Mouse (Mus musculus): ENCODE data around the gene Kif5a. TPM values are rescaled to one million over a fixed set of nuclear protein-coding genes. Genes with fewer than 3 reads are reported as not detected.
A peak's percentile ranks its signal among the peaks of the same experiment; 100 is the strongest.
"Not testable (repeated sequence)": the region's sequence is repeated elsewhere in the genome, so short reads cannot be mapped to it uniquely, and the experiment has no call there.

Kif5a gene
- total and polyA plus RNA-seq, 2 experiments from 2014 or later, result 84.0 to 223 TPM

DNA sequence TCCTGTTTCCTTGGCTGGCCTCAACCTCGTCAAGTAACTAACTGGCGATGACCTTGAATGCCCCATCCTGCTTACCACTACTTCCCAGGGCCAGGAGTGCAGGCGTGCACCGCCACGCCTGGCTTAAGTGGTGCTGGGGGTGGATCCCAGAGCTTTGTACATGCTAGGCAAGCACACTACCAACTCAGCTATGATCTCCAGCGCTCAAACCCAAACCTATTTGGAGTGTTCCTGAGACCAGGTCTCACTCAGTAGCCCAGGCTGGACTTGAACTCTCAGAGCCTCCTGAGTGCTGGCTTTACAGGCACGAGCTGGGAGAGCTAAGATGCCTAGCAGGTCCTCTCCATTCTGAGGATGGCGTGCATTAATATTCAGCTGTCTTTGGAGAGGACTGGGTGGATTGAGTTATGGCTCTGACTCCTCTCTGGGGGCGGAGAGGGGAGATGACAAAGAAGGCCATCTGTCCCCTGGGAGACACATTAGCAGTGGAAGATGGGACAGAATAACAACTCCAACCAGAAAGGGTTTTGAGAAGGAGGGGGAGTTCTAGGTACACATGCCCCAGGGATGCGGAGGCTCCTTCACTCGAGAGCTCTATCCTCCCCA is 65.5 kb downstream of the Kif5a start:
- no peak for TF ChIP-seq CTCF (IDR thresholded peaks at IDR 0.05; ENCODE audit: low read depth)
- Histone ChIP-seq H3K4me3 (ENCODE audit: low read depth, low read length) (no peak overlapping the region), H3K27me3 (ENCODE audit: insufficient read depth, low read length) (no peaks in the 10 kb centered on the region), H3K4me2 (ENCODE audit: low read depth) (no peak overlapping the region), H3K36me3 (ENCODE audit: insufficient read depth) (peaks cover 47% of the 10 kb centered on the region), H3K4me1 (ENCODE audit: insufficient read depth) (no peaks in the 10 kb centered on the region; the same call in 1 of the 2 replicates), H3K27ac (ENCODE audit: low read depth, low read length) (no peak overlapping the region), H3K9ac (no peak overlapping the region), H3K9me3 (ENCODE audit: low read length) (no peaks in the 10 kb centered on the region)
- no peak for ATAC-seq
- DNase-seq, result no peak
- 83% methylated on average over 11 of the region's 11 CpGs for WGBS

DNA sequence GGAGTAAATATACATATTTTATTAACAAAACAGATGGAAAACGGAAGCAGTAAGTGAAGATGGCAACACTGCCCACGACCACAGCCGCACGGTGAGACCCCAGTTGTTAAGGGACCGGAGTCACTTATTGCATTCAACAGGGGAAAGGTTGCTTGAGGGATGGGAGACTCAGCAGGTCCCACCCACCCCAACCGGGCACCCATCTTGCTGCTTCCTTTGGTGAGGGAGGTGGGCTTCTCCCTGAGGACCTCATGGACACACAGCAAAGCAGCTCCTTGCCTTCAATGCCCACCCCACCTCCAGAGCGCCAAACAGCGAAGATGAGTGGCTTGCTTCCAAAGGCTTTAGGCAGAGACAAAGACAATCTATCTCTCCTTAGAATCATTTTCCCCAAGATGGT is 66.0 kb downstream of the Kif5a start:
- Histone ChIP-seq H3K27ac (ENCODE audit: low read depth, low read length) (no peak overlapping the region), H3K36me3 (ENCODE audit: insufficient read depth) (peaks cover 48% of the 10 kb centered on the region)
- no peak for DNase-seq

DNA sequence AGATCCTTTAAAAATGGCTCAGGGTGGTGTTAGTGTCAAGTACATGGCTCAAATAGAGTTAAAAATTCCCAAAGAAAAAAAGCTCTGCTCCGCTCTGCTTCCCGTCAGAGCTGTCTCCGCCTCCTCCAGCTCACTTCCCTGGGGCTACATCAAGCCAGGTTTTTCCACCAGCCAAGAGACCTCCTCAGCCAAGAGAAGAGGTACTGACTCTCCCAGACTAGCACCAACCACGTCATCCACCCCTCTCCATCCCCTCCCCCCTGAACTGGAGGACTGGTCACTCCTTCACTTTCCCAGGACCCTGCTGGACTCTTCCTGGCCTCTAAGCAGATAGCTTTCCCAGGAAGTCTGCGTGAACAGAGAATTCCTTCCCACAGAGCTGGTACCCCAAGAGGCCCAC is 66.8 kb downstream of the Kif5a start:
- peak overlapping the region; percentile 87 for H3K27ac ChIP-seq (ENCODE audit: low read depth, low read length)
- H3K9me3 ChIP-seq (ENCODE audit: low read length), result no peaks in the 10 kb centered on the region
- peak; percentile 67 for ATAC-seq
- H3K27me3 ChIP-seq (ENCODE audit: insufficient read depth, low read length), result no peaks in the 10 kb centered on the region
- H3K4me2 ChIP-seq (ENCODE audit: low read depth), result peak overlapping the region; percentile 94
- 3% methylated on average over 5 of the region's 5 CpGs for WGBS
- peak overlapping the region; percentile 88 for H3K4me3 ChIP-seq (ENCODE audit: low read depth, low read length)
- H3K4me1 ChIP-seq (ENCODE audit: insufficient read depth), result no peaks in the 10 kb centered on the region; the same call in 1 of the 2 replicates
- H3K36me3 ChIP-seq (ENCODE audit: insufficient read depth), result peaks cover 51% of the 10 kb centered on the region
- TF ChIP-seq CTCF (IDR thresholded peaks at IDR 0.05; ENCODE audit: low read depth), result no peak
- H3K9ac ChIP-seq, result peak overlapping the region; percentile 97; the same call in 1 of the 2 replicates
- DNase-seq, result peak; percentile 64

More for the DNA sequence above, 66.0 kb downstream of the Kif5a start:
- no peak for ATAC-seq
- no peaks in the 10 kb centered on the region for H3K27me3 ChIP-seq (ENCODE audit: insufficient read depth, low read length)
- no peaks in the 10 kb centered on the region; the same call in 1 of the 2 replicates for H3K4me1 ChIP-seq (ENCODE audit: insufficient read depth)
- H3K4me2 ChIP-seq (ENCODE audit: low read depth), result no peak overlapping the region
- no peaks in the 10 kb centered on the region for H3K9me3 ChIP-seq (ENCODE audit: low read length)
- WGBS, result 93% methylated on average over 8 of the region's 8 CpGs
- no peak overlapping the region for H3K9ac ChIP-seq
- TF ChIP-seq CTCF (IDR thresholded peaks at IDR 0.05; ENCODE audit: low read depth), result no peak
- H3K4me3 ChIP-seq (ENCODE audit: low read depth, low read length), result no peak overlapping the region

DNA sequence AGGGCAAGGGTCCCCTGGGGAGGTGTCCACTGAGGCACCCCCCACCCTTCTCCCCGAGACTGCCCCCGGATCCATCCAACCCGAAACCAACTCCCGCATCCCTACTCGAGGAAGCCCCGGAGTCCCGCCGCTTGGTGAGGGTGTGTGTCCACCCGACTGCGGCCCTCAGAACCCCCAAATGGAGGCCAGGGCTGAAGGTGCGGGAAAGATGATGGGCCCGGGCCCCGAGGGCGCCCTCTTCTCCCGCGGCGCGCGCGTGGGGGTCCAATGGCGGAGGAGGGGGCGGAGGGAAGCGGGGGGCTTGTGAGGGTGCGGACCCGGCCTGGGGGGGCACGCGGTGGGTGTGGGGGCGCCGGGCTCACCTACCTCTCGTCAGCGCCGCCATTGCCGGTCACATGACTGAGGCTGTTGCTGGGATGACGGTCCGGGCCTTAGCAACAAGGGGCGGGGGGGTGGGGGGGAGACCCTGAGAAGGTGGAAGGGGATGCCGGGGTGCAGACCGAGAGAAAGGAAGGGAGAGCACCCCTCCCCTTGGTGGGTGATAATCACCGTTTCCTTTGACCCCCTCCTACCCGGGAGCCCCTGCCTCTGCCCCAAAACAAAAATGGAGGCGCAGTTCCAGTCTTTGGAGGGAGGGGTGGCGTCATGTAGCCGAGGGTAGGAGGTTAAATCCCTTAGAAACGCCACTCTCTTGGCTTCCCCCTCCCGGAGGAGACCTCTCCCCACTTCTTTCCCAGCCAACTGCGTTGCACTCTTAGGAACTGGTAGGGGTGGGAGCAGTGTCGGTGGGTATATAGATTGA is 67.6 kb downstream of the Kif5a start, which contains the start of gene Dtx3:
Gene Dtx3, minus strand, starts transcription at position 401 of the 802 bp plus-strand sequence.
- Histone ChIP-seq H3K4me3 (ENCODE audit: low read depth, low read length) (peak within 1 kb of the TSS; percentile 88), H3K9ac (peak within 1 kb of the TSS; percentile 97), H3K36me3 (ENCODE audit: insufficient read depth) (peaks cover 55% of the 10 kb centered on the region), H3K4me2 (ENCODE audit: low read depth) (peak within 1 kb of the TSS; percentile 94), H3K27me3 (ENCODE audit: insufficient read depth, low read length) (no peaks in the 10 kb centered on the region), H3K9me3 (ENCODE audit: low read length) (no peaks in the 10 kb centered on the region), H3K27ac (ENCODE audit: low read depth, low read length) (peak within 1 kb of the TSS; percentile 87), H3K4me1 (ENCODE audit: insufficient read depth) (no peaks in the 10 kb centered on the region; the same call in 1 of the 2 replicates)
- DNase-seq (peak; percentile 68), ATAC-seq (peak; percentile 79)
- TF ChIP-seq CTCF (IDR thresholded peaks at IDR 0.05; ENCODE audit: low read depth), result no peak
- WGBS, result 2% methylated on average over 38 of the region's 47 CpGs

DNA sequence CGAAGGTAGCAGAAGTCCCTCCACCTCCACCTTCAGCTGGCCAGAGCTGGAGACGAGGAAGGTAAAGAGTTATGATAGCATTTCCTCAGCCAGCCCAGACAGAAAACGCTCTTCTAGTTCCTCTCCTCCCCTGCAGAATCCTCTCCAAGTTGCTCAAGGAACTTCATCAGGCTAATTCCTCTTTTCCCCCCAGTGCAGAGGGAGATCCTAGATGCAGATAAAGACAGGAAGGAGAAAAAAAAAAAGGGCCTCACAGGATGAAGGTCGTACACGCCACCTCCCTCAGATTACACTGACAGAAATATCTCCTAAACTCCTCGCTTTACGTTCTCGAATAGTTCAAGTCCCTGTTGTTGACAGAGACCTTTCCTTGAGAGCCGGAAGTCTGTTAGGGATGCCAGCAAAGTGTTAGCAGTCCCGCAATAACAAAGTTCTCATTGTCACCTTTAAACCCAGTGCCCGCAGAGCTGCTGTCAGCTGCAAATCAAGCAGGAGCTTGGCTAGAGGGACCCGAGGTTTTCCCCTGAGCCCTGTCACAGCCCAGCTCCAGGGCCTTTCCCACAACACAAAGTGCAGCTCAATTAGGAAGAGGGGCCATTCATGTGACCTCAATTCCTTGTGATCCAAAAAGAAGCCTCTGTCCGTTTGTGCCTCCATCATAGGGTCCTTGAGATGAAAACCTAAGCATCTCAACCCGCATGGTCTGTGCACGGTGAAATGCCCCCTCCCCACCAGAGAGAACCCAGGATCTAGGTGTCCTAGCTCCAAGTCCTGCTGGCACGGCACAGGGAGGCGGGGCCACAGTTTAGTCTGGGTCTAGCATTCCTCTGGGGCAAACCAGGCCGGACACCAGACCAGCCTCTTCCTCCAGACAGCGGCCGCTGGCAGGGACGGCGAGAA is 68.5 kb downstream of the Kif5a start:
- 21% methylated on average over 22 of the region's 22 CpGs for WGBS
- peak; percentile 19; the same call in 1 of the 2 replicates for ATAC-seq
- peak overlapping the region; percentile 88 for H3K4me3 ChIP-seq (ENCODE audit: low read depth, low read length)
- DNase-seq, result peak; percentile 34
- no peaks in the 10 kb centered on the region for H3K27me3 ChIP-seq (ENCODE audit: insufficient read depth, low read length)
- H3K4me1 ChIP-seq (ENCODE audit: insufficient read depth), result peaks cover 2% of the 10 kb centered on the region
- no peak for TF ChIP-seq CTCF (IDR thresholded peaks at IDR 0.05; ENCODE audit: low read depth)
- H3K27ac ChIP-seq (ENCODE audit: low read depth, low read length), result peak overlapping the region; percentile 87
- H3K9me3 ChIP-seq (ENCODE audit: low read length), result no peaks in the 10 kb centered on the region
- H3K4me2 ChIP-seq (ENCODE audit: low read depth), result peak overlapping the region; percentile 94
- peaks cover 51% of the 10 kb centered on the region for H3K36me3 ChIP-seq (ENCODE audit: insufficient read depth)
- peak overlapping the region; percentile 97 for H3K9ac ChIP-seq

DNA sequence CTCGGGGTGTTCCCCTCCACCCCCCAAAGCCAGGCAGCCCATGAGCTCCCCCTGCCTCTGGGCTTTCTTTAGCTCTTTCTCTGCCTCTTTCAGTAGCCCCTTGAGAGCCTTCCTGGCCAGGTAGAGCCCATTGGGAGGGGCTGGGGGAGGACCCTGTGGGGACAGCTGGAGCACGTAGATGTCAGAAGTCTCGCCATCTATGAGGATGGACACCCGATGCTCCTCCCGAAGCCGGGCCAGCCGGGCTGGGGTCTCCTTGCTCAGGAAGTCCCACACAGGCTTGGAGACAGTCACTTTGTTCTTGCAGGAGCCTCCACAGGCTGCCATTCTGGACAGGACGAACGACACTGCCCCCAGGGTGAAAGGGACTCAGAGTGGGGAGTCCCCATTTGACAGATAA is 70.1 kb downstream of the Kif5a start:
- H3K36me3 ChIP-seq (ENCODE audit: insufficient read depth), result peaks cover 35% of the 10 kb centered on the region
- no peak overlapping the region for H3K4me3 ChIP-seq (ENCODE audit: low read depth, low read length)
- no peak overlapping the region for H3K4me2 ChIP-seq (ENCODE audit: low read depth)
- 91% methylated on average over 9 of the region's 9 CpGs for WGBS
- no peak for DNase-seq
- no peaks in the 10 kb centered on the region for H3K9me3 ChIP-seq (ENCODE audit: low read length)
- H3K27me3 ChIP-seq (ENCODE audit: insufficient read depth, low read length), result no peaks in the 10 kb centered on the region
- no peak for ATAC-seq
- no peak overlapping the region for H3K27ac ChIP-seq (ENCODE audit: low read depth, low read length)
- no peak overlapping the region for H3K9ac ChIP-seq
- no peak for TF ChIP-seq CTCF (IDR thresholded peaks at IDR 0.05; ENCODE audit: low read depth)
- peaks cover 11% of the 10 kb centered on the region for H3K4me1 ChIP-seq (ENCODE audit: insufficient read depth)

DNA sequence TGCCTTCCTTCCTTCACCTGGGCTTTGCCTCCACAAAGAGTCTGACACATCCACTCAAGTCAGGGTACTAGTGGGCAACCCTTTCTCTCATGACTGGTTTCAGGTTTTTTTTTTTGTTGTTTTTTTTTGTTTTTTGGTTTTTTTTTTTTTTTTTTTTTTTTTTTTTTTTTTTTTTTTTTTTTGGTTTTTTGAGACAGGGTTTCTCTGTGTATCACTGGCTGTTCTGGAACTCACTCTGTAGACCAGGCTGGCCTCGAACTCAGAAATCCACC is 71.2 kb downstream of the Kif5a start:
- H3K27me3 ChIP-seq (ENCODE audit: insufficient read depth, low read length); ATAC-seq; H3K9me3 ChIP-seq (ENCODE audit: low read length); H3K27ac ChIP-seq (ENCODE audit: low read depth, low read length); DNase-seq; H3K4me3 ChIP-seq (ENCODE audit: low read depth, low read length); H3K9ac ChIP-seq; H3K4me2 ChIP-seq (ENCODE audit: low read depth): not testable (repeated sequence)
- Histone ChIP-seq H3K36me3 (ENCODE audit: insufficient read depth) (peaks cover 30% of the 10 kb centered on the region), H3K4me1 (ENCODE audit: insufficient read depth) (peaks cover 15% of the 10 kb centered on the region)
- WGBS, result 88% methylated on average over 1 of the region's 1 CpGs

All from forebrain, postnatal 0 days (tissue).